Mouse (Mus musculus): ENCODE data around the gene Ccdc74a. TPM values are rescaled to one million over a fixed set of nuclear protein-coding genes. Genes with fewer than 3 reads are reported as not detected.
A peak's percentile ranks its signal among the peaks of the same experiment; 100 is the strongest.

The Ccdc74a gene
- polyA plus RNA-seq, 1 experiment = 0.76 TPM

GRCm38 (mm10) chr16:17617922-17618565 is 28.2 kb upstream of the Ccdc74a start:
- peaks cover 7% of the 10 kb centered on the region for H3K36me3 ChIP-seq (ENCODE audit: control insufficient read depth, insufficient read depth, low read length)
- no peak overlapping the region for H3K27ac ChIP-seq (ENCODE audit: insufficient read depth, low read depth, low read length)
- H3K4me3 ChIP-seq (ENCODE audit: low read depth, low read length) = no peak overlapping the region
- WGBS = 11% methylated on average over 13 of the region's 13 CpGs
- TF ChIP-seq CTCF (IDR thresholded peaks at IDR 0.05; ENCODE audit: extremely low read depth, insufficient read length, insufficient replicate concordance, low read depth, low read length) (peak; percentile 69; the same call in 1 of the 2 replicates), POLR2A (IDR thresholded peaks at IDR 0.05; ENCODE audit: low read depth, low read length) (no peak)
- no peaks in the 10 kb centered on the region for H3K4me1 ChIP-seq (ENCODE audit: control insufficient read depth, insufficient read depth, insufficient read length, low read length)
- no peaks in the 10 kb centered on the region for H3K27me3 ChIP-seq (ENCODE audit: control insufficient read depth, insufficient read depth, low read length)

- no peak for TF ChIP-seq POLR2A (IDR thresholded peaks at IDR 0.05; ENCODE audit: low read depth, low read length)
- no peak for TF ChIP-seq CTCF (IDR thresholded peaks at IDR 0.05; ENCODE audit: extremely low read depth, insufficient read length, insufficient replicate concordance, low read depth, low read length)
- 1% methylated on average over 60 of the region's 60 CpGs for WGBS
- H3K27me3 ChIP-seq (ENCODE audit: control insufficient read depth, insufficient read depth, low read length) = no peaks in the 10 kb centered on the region
- peak within 1 kb of the TSS; percentile 93 for H3K4me3 ChIP-seq (ENCODE audit: low read depth, low read length)
- H3K4me1 ChIP-seq (ENCODE audit: control insufficient read depth, insufficient read depth, insufficient read length, low read length) = no peaks in the 10 kb centered on the region
- H3K36me3 ChIP-seq (ENCODE audit: control insufficient read depth, insufficient read depth, low read length) = peaks cover 7% of the 10 kb centered on the region
- H3K27ac ChIP-seq (ENCODE audit: insufficient read depth, low read depth, low read length) = no peak within 1 kb of the TSS
These were observed 26.8 kb upstream of the Ccdc74a start, which contains the start of gene Smpd4 for GRCm38 (mm10) chr16:17619198-17620105. TSS of gene Smpd4 (plus strand) at chr16:17619354.

DNA sequence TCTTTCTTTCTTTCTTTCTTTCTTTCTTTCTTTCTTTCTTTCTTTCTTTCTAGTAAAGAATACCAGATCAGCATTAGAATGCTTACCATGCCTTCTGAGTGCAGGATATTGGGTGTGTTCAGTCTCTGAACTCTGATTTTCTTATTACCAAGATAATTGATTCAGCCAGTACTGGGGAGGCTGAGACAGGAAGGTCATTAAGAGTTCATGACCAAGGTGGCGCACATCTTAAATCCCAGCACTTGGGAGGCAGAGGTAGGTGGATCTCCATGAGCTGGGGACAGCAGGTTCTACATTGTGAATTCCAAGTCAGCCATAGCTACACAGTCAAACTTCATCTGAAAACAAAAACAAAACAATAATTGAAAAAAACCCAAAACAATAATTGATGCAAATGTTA is 24.3 kb upstream of the Ccdc74a start:
- no peaks in the 10 kb centered on the region for H3K4me1 ChIP-seq (ENCODE audit: control insufficient read depth, insufficient read depth, insufficient read length, low read length)
- no peak overlapping the region for H3K4me3 ChIP-seq (ENCODE audit: low read depth, low read length)
- no peak overlapping the region for H3K27ac ChIP-seq (ENCODE audit: insufficient read depth, low read depth, low read length)
- 90% methylated on average over 1 of the region's 1 CpGs for WGBS
- TF ChIP-seq POLR2A (IDR thresholded peaks at IDR 0.05; ENCODE audit: low read depth, low read length) (no peak), CTCF (IDR thresholded peaks at IDR 0.05; ENCODE audit: extremely low read depth, insufficient read length, insufficient replicate concordance, low read depth, low read length) (no peak)
- H3K36me3 ChIP-seq (ENCODE audit: control insufficient read depth, insufficient read depth, low read length) = peaks cover 15% of the 10 kb centered on the region
- H3K27me3 ChIP-seq (ENCODE audit: control insufficient read depth, insufficient read depth, low read length) = no peaks in the 10 kb centered on the region

DNA sequence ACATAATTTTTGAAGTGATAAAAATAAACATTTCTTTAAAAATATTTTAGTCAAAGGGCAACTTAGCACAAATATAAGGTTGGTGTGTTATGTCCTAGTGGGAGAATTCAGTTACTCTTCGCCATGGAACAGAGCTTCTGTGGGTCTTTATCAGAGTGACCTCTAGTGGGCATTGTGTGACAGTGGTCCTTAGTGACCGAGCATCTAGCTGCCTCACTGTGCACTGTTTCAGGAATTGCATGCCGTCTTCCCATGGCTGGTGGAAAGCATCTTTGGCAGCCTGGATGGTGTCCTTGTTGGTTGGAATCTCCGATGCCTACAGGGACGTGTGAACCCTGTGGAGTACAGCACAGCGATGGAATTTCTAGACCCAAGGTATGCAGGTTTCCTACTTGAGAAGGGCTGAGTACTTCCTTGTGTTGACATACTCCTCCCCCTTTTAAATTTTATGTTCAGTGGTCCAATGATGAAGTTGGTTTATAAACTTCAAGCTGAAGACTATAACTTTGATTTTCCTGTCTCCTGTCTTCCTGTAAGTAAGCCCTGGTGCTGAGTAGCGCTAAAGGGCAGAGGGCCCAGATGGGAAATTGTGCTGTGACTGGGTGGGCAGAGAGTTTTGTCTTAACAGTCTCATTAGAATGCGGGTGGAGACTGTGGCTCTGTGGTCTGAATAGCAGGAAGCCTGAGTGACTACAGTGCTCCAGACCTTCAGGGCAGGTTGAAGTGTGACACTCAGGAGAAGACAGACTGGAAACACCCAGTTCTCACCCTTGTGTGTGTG is 20.6 kb upstream of the Ccdc74a start:
- peak; percentile 36; the same call in 1 of the 2 replicates for TF ChIP-seq CTCF (IDR thresholded peaks at IDR 0.05; ENCODE audit: extremely low read depth, insufficient read length, insufficient replicate concordance, low read depth, low read length)
- no peak for TF ChIP-seq POLR2A (IDR thresholded peaks at IDR 0.05; ENCODE audit: low read depth, low read length)
- Histone ChIP-seq H3K36me3 (ENCODE audit: control insufficient read depth, insufficient read depth, low read length) (peaks cover 40% of the 10 kb centered on the region), H3K27ac (ENCODE audit: insufficient read depth, low read depth, low read length) (no peak overlapping the region), H3K4me3 (ENCODE audit: low read depth, low read length) (no peak overlapping the region), H3K27me3 (ENCODE audit: control insufficient read depth, insufficient read depth, low read length) (no peaks in the 10 kb centered on the region), H3K4me1 (ENCODE audit: control insufficient read depth, insufficient read depth, insufficient read length, low read length) (no peaks in the 10 kb centered on the region)
- WGBS = 66% methylated on average over 8 of the region's 8 CpGs

DNA sequence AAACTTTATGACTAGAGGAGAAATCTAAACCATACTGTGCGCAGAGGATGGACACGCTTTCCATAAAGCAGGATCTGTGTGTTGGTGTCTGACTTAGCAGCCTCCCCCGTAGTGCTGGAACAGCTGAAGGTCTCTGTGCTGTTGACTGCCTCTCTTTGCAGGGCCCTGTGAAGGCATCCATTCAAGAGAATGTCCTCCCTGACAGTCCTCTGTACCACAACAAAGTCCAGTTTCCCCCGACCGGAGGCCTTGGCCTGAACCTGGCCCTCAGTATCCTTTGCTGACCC is 20.1 kb upstream of the Ccdc74a start:
- H3K4me1 ChIP-seq (ENCODE audit: control insufficient read depth, insufficient read depth, insufficient read length, low read length) = no peaks in the 10 kb centered on the region
- H3K27me3 ChIP-seq (ENCODE audit: control insufficient read depth, insufficient read depth, low read length) = no peaks in the 10 kb centered on the region
- TF ChIP-seq POLR2A (IDR thresholded peaks at IDR 0.05; ENCODE audit: low read depth, low read length) = no peak
- H3K27ac ChIP-seq (ENCODE audit: insufficient read depth, low read depth, low read length) = no peak overlapping the region
- no peak overlapping the region for H3K4me3 ChIP-seq (ENCODE audit: low read depth, low read length)
- peaks cover 43% of the 10 kb centered on the region for H3K36me3 ChIP-seq (ENCODE audit: control insufficient read depth, insufficient read depth, low read length)
- WGBS = 98% methylated on average over 5 of the region's 5 CpGs

DNA sequence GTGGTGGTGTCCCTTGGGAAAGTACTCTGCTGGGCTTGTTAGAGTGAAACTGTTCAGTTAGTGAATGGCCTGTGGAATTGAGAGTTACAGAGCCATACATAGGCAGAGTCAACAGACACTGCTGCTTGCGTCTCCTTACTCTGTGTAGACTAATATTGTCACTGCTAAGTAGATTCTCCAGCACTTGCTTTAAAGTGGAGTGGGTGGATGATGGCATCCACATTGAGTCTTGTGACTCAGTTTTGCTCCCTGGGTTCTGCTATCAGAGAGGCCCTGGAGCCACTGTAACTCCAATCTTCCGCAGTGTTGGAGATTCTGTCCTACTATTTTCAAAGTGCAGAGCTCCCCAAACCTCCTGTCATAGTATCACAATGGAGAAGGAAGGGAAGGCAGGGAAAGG is 13.7 kb upstream of the Ccdc74a start:
- Histone ChIP-seq H3K27me3 (ENCODE audit: control insufficient read depth, insufficient read depth, low read length) (no peaks in the 10 kb centered on the region), H3K36me3 (ENCODE audit: control insufficient read depth, insufficient read depth, low read length) (peaks cover 33% of the 10 kb centered on the region), H3K27ac (ENCODE audit: insufficient read depth, low read depth, low read length) (no peak overlapping the region), H3K4me1 (ENCODE audit: control insufficient read depth, insufficient read depth, insufficient read length, low read length) (no peaks in the 10 kb centered on the region), H3K4me3 (ENCODE audit: low read depth, low read length) (no peak overlapping the region)
- no peak for TF ChIP-seq POLR2A (IDR thresholded peaks at IDR 0.05; ENCODE audit: low read depth, low read length)
- TF ChIP-seq CTCF (IDR thresholded peaks at IDR 0.05; ENCODE audit: extremely low read depth, insufficient read length, insufficient replicate concordance, low read depth, low read length) = no peak
- 95% methylated on average over 2 of the region's 2 CpGs for WGBS

All from small intestine, adult 2 months (tissue).